Mouse (Mus musculus): Measurements from ENCODE around the gene Saa1. TPM values are rescaled to one million over a fixed set of nuclear protein-coding genes. Genes with fewer than 3 reads are reported as not detected.
A peak's percentile ranks its signal among the peaks of the same experiment; 100 is the strongest.
"Not testable (repeated sequence)": the region's sequence is repeated elsewhere in the genome, so short reads cannot be mapped to it uniquely, and the experiment has no call there.

Saa1 gene
- 0.12 and 0.20 TPM in 2 replicates for polyA plus RNA-seq (2015; fragmentation: Nextera tagmentation; extraction: Ambion mirVana)

- WGBS, result 48% methylated on average over 3 of the region's 3 CpGs
- not testable (repeated sequence) for H3K36me3 ChIP-seq; H3K9ac ChIP-seq; H3K4me3 ChIP-seq; H3K27me3 ChIP-seq; H3K4me1 ChIP-seq; H3K9me3 ChIP-seq; ATAC-seq (ENCODE audit: borderline replicate concordance, extremely low read depth, low FRiP score, low TSS enrichment); H3K27ac ChIP-seq; H3K4me2 ChIP-seq
Observed at GRCm38 (mm10) chr7:46742880-46743279, at the start of gene Saa1. Gene Saa1, minus strand, starts transcription at chr7:46742980.

GRCm38 (mm10) chr7:46789177-46789849, 46.5 kb upstream of the Saa1 start:
- H3K9ac ChIP-seq, result no peak overlapping the region
- no peak overlapping the region for H3K27ac ChIP-seq
- ATAC-seq (ENCODE audit: borderline replicate concordance, extremely low read depth, low FRiP score, low TSS enrichment), result no peak
- H3K27me3 ChIP-seq, result no peaks in the 10 kb centered on the region
- H3K4me3 ChIP-seq, result no peak overlapping the region
- no peaks in the 10 kb centered on the region for H3K9me3 ChIP-seq
- peaks cover 36% of the 10 kb centered on the region for H3K36me3 ChIP-seq
- H3K4me2 ChIP-seq, result no peak overlapping the region
- 0 out of 2 replicates have a peak, but pooled peaks cover 3% of the 10 kb centered on the region for H3K4me1 ChIP-seq
- WGBS, result 75% methylated on average over 5 of the region's 5 CpGs

- Histone ChIP-seq H3K36me3 (peaks cover 45% of the 10 kb centered on the region), H3K4me2 (no peak overlapping the region), H3K27me3 (no peaks in the 10 kb centered on the region), H3K9ac (no peak overlapping the region), H3K4me3 (no peak overlapping the region), H3K9me3 (no peaks in the 10 kb centered on the region), H3K27ac (no peak overlapping the region), H3K4me1 (peaks cover 7% of the 10 kb centered on the region; the same call in 1 of the 2 replicates)
- ATAC-seq (ENCODE audit: borderline replicate concordance, extremely low read depth, low FRiP score, low TSS enrichment), result no peak
- 57% methylated on average over 4 of the region's 4 CpGs for WGBS
Observed at GRCm38 (mm10) chr7:46770706-46771105, 27.9 kb upstream of the Saa1 start.

- Histone ChIP-seq H3K4me1 (peaks cover 7% of the 10 kb centered on the region; the same call in 1 of the 2 replicates), H3K27me3 (no peaks in the 10 kb centered on the region), H3K9ac (no peak overlapping the region), H3K36me3 (peaks cover 53% of the 10 kb centered on the region), H3K27ac (peak overlapping the region; percentile 60), H3K4me3 (no peak overlapping the region), H3K4me2 (no peak overlapping the region), H3K9me3 (no peaks in the 10 kb centered on the region)
- ATAC-seq (ENCODE audit: borderline replicate concordance, extremely low read depth, low FRiP score, low TSS enrichment), result no peak
- 86% methylated on average over 7 of the region's 7 CpGs for WGBS
Observed at GRCm38 (mm10) chr7:46768451-46768850, 25.7 kb upstream of the Saa1 start.

- no peaks in the 10 kb centered on the region for H3K27me3 ChIP-seq
- H3K4me2 ChIP-seq, result no peak overlapping the region
- peaks cover 54% of the 10 kb centered on the region for H3K36me3 ChIP-seq
- no peak overlapping the region for H3K4me3 ChIP-seq
- H3K9me3 ChIP-seq, result no peaks in the 10 kb centered on the region
- H3K4me1 ChIP-seq, result peaks cover 7% of the 10 kb centered on the region; the same call in 1 of the 2 replicates
- peak; percentile 56; the same call in 1 of the 2 replicates for ATAC-seq (ENCODE audit: borderline replicate concordance, extremely low read depth, low FRiP score, low TSS enrichment)
- H3K9ac ChIP-seq, result no peak overlapping the region
- H3K27ac ChIP-seq, result peak overlapping the region; percentile 60; the same call in 1 of the 2 replicates
Observed at GRCm38 (mm10) chr7:46767371-46767770, 24.6 kb upstream of the Saa1 start.

GRCm38 (mm10) chr7:46764672-46765071, 21.9 kb upstream of the Saa1 start:
- no peak overlapping the region for H3K4me3 ChIP-seq
- H3K36me3 ChIP-seq, result peaks cover 55% of the 10 kb centered on the region
- no peak overlapping the region for H3K9ac ChIP-seq

GRCm38 (mm10) chr7:46762601-46763000, 19.8 kb upstream of the Saa1 start:
- WGBS, result 96% methylated on average over 5 of the region's 5 CpGs
- no peak for ATAC-seq (ENCODE audit: borderline replicate concordance, extremely low read depth, low FRiP score, low TSS enrichment)
- H3K4me1 ChIP-seq, result no peaks in the 10 kb centered on the region
- no peaks in the 10 kb centered on the region for H3K9me3 ChIP-seq
- no peaks in the 10 kb centered on the region for H3K27me3 ChIP-seq
- no peak overlapping the region for H3K27ac ChIP-seq
- H3K9ac ChIP-seq, result no peak overlapping the region
- H3K36me3 ChIP-seq, result peaks cover 44% of the 10 kb centered on the region
- no peak overlapping the region for H3K4me2 ChIP-seq
- H3K4me3 ChIP-seq, result no peak overlapping the region

More at GRCm38 (mm10) chr7:46764672-46765071, 21.9 kb upstream of the Saa1 start:
- no peak for ATAC-seq (ENCODE audit: borderline replicate concordance, extremely low read depth, low FRiP score, low TSS enrichment)
- WGBS, result 92% methylated on average over 8 of the region's 8 CpGs
- Histone ChIP-seq H3K9me3 (no peaks in the 10 kb centered on the region), H3K27ac (no peak overlapping the region), H3K4me1 (peaks cover 7% of the 10 kb centered on the region; the same call in 1 of the 2 replicates), H3K27me3 (no peaks in the 10 kb centered on the region), H3K4me2 (no peak overlapping the region)

- no peaks in the 10 kb centered on the region for H3K27me3 ChIP-seq
- peaks cover 44% of the 10 kb centered on the region for H3K36me3 ChIP-seq
- H3K9me3 ChIP-seq, result no peaks in the 10 kb centered on the region
- no peak overlapping the region for H3K9ac ChIP-seq
- no peak overlapping the region for H3K27ac ChIP-seq
- H3K4me2 ChIP-seq, result no peak overlapping the region
- WGBS, result 75% methylated on average over 11 of the region's 11 CpGs
- no peaks in the 10 kb centered on the region for H3K4me1 ChIP-seq
- ATAC-seq (ENCODE audit: borderline replicate concordance, extremely low read depth, low FRiP score, low TSS enrichment), result no peak
- H3K4me3 ChIP-seq, result no peak overlapping the region
Observed at GRCm38 (mm10) chr7:46761049-46761795, 18.4 kb upstream of the Saa1 start.

GRCm38 (mm10) chr7:46751490-46751889, 8.7 kb upstream of the Saa1 start, which contains the start of gene Saa2:
Gene Saa2, plus strand, starts transcription at chr7:46751790.
- no peak within 1 kb of the TSS for H3K4me2 ChIP-seq
- ATAC-seq (ENCODE audit: borderline replicate concordance, extremely low read depth, low FRiP score, low TSS enrichment), result no peak
- 61% methylated on average over 3 of the region's 3 CpGs for WGBS
- 0 out of 2 replicates have a peak, but pooled peaks cover 4% of the 10 kb centered on the region for H3K4me1 ChIP-seq
- H3K4me3 ChIP-seq, result no peak within 1 kb of the TSS
- H3K9me3 ChIP-seq, result no peaks in the 10 kb centered on the region
- H3K9ac ChIP-seq, result no peak within 1 kb of the TSS
- H3K27me3 ChIP-seq, result no peaks in the 10 kb centered on the region
- no peaks in the 10 kb centered on the region for H3K36me3 ChIP-seq
- H3K27ac ChIP-seq, result no peak within 1 kb of the TSS

GRCm38 (mm10) chr7:46748459-46748858, 5.7 kb upstream of the Saa1 start:
- H3K36me3 ChIP-seq, result no peaks in the 10 kb centered on the region
- H3K4me2 ChIP-seq, result no peak overlapping the region
- H3K4me1 ChIP-seq, result 0 out of 2 replicates have a peak, but pooled peaks cover 4% of the 10 kb centered on the region
- H3K9ac ChIP-seq, result no peak overlapping the region
- H3K9me3 ChIP-seq, result no peaks in the 10 kb centered on the region
- no peak overlapping the region for H3K4me3 ChIP-seq
- H3K27me3 ChIP-seq, result no peaks in the 10 kb centered on the region
- H3K27ac ChIP-seq, result no peak overlapping the region
- WGBS, result 58% methylated on average over 3 of the region's 3 CpGs
- ATAC-seq (ENCODE audit: borderline replicate concordance, extremely low read depth, low FRiP score, low TSS enrichment), result no peak

GRCm38 (mm10) chr7:46746381-46746780, 3.6 kb upstream of the Saa1 start:
- Histone ChIP-seq H3K4me1 (0 out of 2 replicates have a peak, but pooled peaks cover 4% of the 10 kb centered on the region), H3K9me3 (no peaks in the 10 kb centered on the region), H3K27me3 (no peaks in the 10 kb centered on the region), H3K27ac (no peak overlapping the region), H3K9ac (no peak overlapping the region), H3K4me3 (no peak overlapping the region), H3K36me3 (no peaks in the 10 kb centered on the region), H3K4me2 (no peak overlapping the region)
- 81% methylated on average over 7 of the region's 7 CpGs for WGBS
- ATAC-seq (ENCODE audit: borderline replicate concordance, extremely low read depth, low FRiP score, low TSS enrichment), result no peak

- WGBS, result 80% methylated on average over 3 of the region's 3 CpGs
- H3K9ac ChIP-seq, result no peak overlapping the region
Observed at GRCm38 (mm10) chr7:46745816-46746215, 3.0 kb upstream of the Saa1 start.

More at GRCm38 (mm10) chr7:46745816-46746215, 3.0 kb upstream of the Saa1 start:
- Histone ChIP-seq H3K27me3 (no peaks in the 10 kb centered on the region), H3K36me3 (no peaks in the 10 kb centered on the region), H3K4me2 (no peak overlapping the region), H3K27ac (no peak overlapping the region), H3K4me1 (0 out of 2 replicates have a peak, but pooled peaks cover 4% of the 10 kb centered on the region), H3K9me3 (no peaks in the 10 kb centered on the region), H3K4me3 (no peak overlapping the region)
- ATAC-seq (ENCODE audit: borderline replicate concordance, extremely low read depth, low FRiP score, low TSS enrichment), result no peak

Data from lung, embryonic 15.5 days (tissue).